Mouse (Mus musculus) kidney, postnatal 10 days (tissue): ENCODE data around the gene Ccdc96.
A peak's percentile ranks its signal among the peaks of the same experiment; 100 is the strongest.

Source experiments
- DNase-seq: peaks from one replicate; pipeline ENCODE4 v3.0.0; 2021; ENCODE audit warnings: mixed read lengths

Ccdc96 gene

GRCm38 (mm10) chr5:36529698-36530097 is 45.3 kb downstream of the Ccdc96 start:
- no peak for DNase-seq

GRCm38 (mm10) chr5:36530129-36530751 is 45.9 kb downstream of the Ccdc96 start:
- peak; percentile 97 for DNase-seq

GRCm38 (mm10) chr5:36534455-36535030 is 50.2 kb downstream of the Ccdc96 start:
- DNase-seq, result no peak

DNA sequence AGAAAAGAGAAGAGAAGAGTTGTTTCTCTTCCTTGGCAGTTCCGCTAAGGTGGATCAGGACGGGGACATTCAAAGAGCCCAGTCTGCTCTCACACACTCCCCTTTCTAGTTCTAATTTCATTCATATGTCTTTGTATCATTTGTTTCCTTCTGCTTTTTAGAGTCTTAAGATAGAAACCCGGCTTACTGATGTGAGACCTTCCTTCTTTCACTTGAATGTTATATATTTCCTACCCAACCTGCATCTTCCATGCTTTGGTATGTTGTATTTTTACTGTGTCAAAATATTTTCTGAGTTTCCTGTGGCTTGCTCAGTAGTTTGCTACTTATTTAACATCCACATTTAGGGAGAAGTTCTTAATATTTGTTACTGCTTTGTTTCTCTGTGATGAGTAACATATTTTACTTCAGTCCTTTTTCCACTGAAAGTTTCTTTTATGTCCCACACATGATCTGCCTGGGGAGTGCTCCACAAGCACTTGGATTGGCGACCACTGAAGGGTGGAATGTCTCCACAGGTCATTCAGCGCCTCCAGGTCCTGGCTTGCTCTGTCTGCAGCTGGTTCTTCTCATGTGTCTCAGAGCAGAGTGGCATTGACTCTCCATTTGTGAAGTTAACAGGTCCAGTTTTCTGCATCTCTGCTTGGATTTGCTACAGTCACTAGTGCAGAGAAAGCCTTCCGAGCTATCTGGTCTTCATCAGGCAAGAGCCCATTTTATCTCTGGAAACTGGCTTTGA is 51.2 kb downstream of the Ccdc96 start:
- no peak for DNase-seq

GRCm38 (mm10) chr5:36536424-36536823 is 52.0 kb downstream of the Ccdc96 start:
- no peak for DNase-seq
